Mouse (Mus musculus) Patski (cell line): ENCODE data around the gene Gcdh. TPM values are rescaled to one million over a fixed set of nuclear protein-coding genes. Genes with fewer than 3 reads are reported as not detected.

ENCODE experiments used
- ATAC-seq: fragments of 100-300 bp; one replicate; pipeline ENCODE4 v1.8.0; 2021
- CTCF ChIA-PET: fragments of 350-600 bp; sonication (Branson Sonifier 250); formaldehyde crosslinking; loops from one replicate; lab custom pipeline; 2022; ENCODE audit warnings: inconsistent platforms; lab: Charles Lee
- POLR2A ChIA-PET: fragments of 350-600 bp; sonication (Branson Sonifier 250); formaldehyde crosslinking; loops from one replicate; lab custom pipeline; 2022; ENCODE audit warnings: antibody characterized with exemption, inconsistent platforms; lab: Charles Lee
- DNase-seq: peaks from one replicate; pipeline ENCODE4 v3.0.0-alpha.2; 2011; ENCODE audit warnings: low read depth, low spot score
- H3K27me3 ChIP-seq: fragments of 371-371 bp; one replicate; pipeline ENCODE4 v1.5.1; 2021
- CTCF ChIP-seq: fragments of 100-300 bp; IDR thresholded peaks from one replicate; pipeline ENCODE4 v1.5.1; 2021
- in situ Hi-C: fragments of 300-500 bp; cut with MboI; formaldehyde crosslinking; loops from 3 replicates; pipeline ENCODE4 v1.11.1; 2018; ENCODE audit warnings: low pct_unique_long_range_greater_than_20kb, mixed read lengths
- polyA plus RNA-seq: library from polyadenylated mRNA; unstranded; gene quantifications from one replicate; pipeline ENCODE4 v1.2.3, GENCODE M21; 2021

Gene Gcdh
- polyA plus RNA-seq, 1 experiment from 2014 or later = 55.5 TPM

GRCm38 (mm10) chr8:84837149-84837911 is 56.4 kb downstream of the Gcdh start:
- H3K27me3 ChIP-seq = no peaks in the 10 kb centered on the region
- DNase-seq (no peak), ATAC-seq (no peak)
- in situ Hi-C loops = no loop called here
- ChIA-PET POLR2A (interaction anchor here (1.1 kb wide), 2 partner anchors 9 to 10 kb away, joined by 3 to 7 read pairs; partner anchors contain the start of gene Calr), CTCF (no interaction called here)
- TF ChIP-seq CTCF = no peak

Other genes starting within 250 kb of the Gcdh start
- gene Ier2, start 231.1 kb downstream of the Gcdh start, polyA plus RNA-seq = 113 TPM
- gene Trmt1, start 207.6 kb downstream of the Gcdh start, polyA plus RNA-seq = 106 TPM
- 109 TPM for gene Nacc1, start 206.1 kb downstream of the Gcdh start, polyA plus RNA-seq
- 0.13 TPM for gene Lyl1, start 192.5 kb downstream of the Gcdh start, polyA plus RNA-seq
- gene G430095P16Rik, start 170.9 kb downstream of the Gcdh start, polyA plus RNA-seq = 1.4 TPM
- gene Nfix, start 93.6 kb downstream of the Gcdh start, polyA plus RNA-seq = 32.5 TPM
- 12.5 TPM for gene Dand5, start 71.1 kb downstream of the Gcdh start, polyA plus RNA-seq
- gene Gadd45gip1, start 62.4 kb downstream of the Gcdh start, polyA plus RNA-seq = 31.8 TPM
- 126 TPM for gene Rad23a, start 53.3 kb downstream of the Gcdh start, polyA plus RNA-seq
- gene Calr, start 47.0 kb downstream of the Gcdh start, polyA plus RNA-seq = 1,232 TPM
- gene Farsa, start 36.9 kb downstream of the Gcdh start, polyA plus RNA-seq = 79.6 TPM
- gene Syce2, start 21.8 kb downstream of the Gcdh start, polyA plus RNA-seq = 6.0 TPM
- gene Klf1, start 8.0 kb upstream of the Gcdh start, polyA plus RNA-seq = 0.28 TPM
- 25.9 TPM for gene Dnase2a, start 14.6 kb upstream of the Gcdh start, polyA plus RNA-seq
- gene Mast1, start 43.4 kb upstream of the Gcdh start, polyA plus RNA-seq = 0.60 TPM
- gene Rtbdn, start 53.1 kb upstream of the Gcdh start, polyA plus RNA-seq = 0.22 TPM
- 6.4 TPM for gene Gm49661, start 75.5 kb upstream of the Gcdh start, polyA plus RNA-seq
- gene Prdx2, start 75.7 kb upstream of the Gcdh start, polyA plus RNA-seq = 668 TPM
- gene Rnaseh2a, start 75.8 kb upstream of the Gcdh start, polyA plus RNA-seq = 91.5 TPM
- gene Junb, start 84.8 kb upstream of the Gcdh start, polyA plus RNA-seq = 280 TPM
- 33.0 TPM for gene Hook2, start 96.7 kb upstream of the Gcdh start, polyA plus RNA-seq
- gene Best2, start 120.6 kb upstream of the Gcdh start, polyA plus RNA-seq = 0.05 TPM
- 159 TPM for gene Asna1, start 131.4 kb upstream of the Gcdh start, polyA plus RNA-seq
- gene Trir, start 132.9 kb upstream of the Gcdh start, polyA plus RNA-seq = 152 TPM
- gene Tnpo2, start 143.0 kb upstream of the Gcdh start, polyA plus RNA-seq = 83.7 TPM
- gene Fbxw9, start 166.1 kb upstream of the Gcdh start, polyA plus RNA-seq = 32.7 TPM
- gene Gm5741, start 174.1 kb upstream of the Gcdh start, polyA plus RNA-seq = 0.21 TPM
- 57.6 TPM for gene Dhps, start 177.8 kb upstream of the Gcdh start, polyA plus RNA-seq
- gene Wdr83os, start 186.8 kb upstream of the Gcdh start, polyA plus RNA-seq = 104 TPM
- 30.4 TPM for gene Wdr83, start 187.4 kb upstream of the Gcdh start, polyA plus RNA-seq
- 45.5 TPM for gene Man2b1, start 189.3 kb upstream of the Gcdh start, polyA plus RNA-seq
- gene Zfp791, start 229.2 kb upstream of the Gcdh start, polyA plus RNA-seq = 2.2 TPM